Comparison of ENCODE assay signal across 8 mouse cellular contexts in genomic region chr17:25221821-25222503, GRCm38 (mm10). TPM values are rescaled to one million over a fixed set of nuclear protein-coding genes. Genes with fewer than 3 reads are reported as not detected.
DNase-seq lines count a peak whose midpoint lies in the region; ATAC-seq and TF ChIP-seq lines count a peak whose summit lies in the region.

No protein-coding gene starts in this region.

- TF ChIP-seq CTCF in liver, embryonic 14.5 days (IDR thresholded peaks at IDR 0.05; ENCODE audit: low read depth): 0 out of 2 replicates have a peak, but pooled peaks have one; percentile 15
- TF ChIP-seq CTCF in thymus, adult 2 months (IDR thresholded peaks at IDR 0.05; ENCODE audit: borderline replicate concordance, control insufficient read depth, extremely low read depth, insufficient read depth, low read length, poor library complexity): no peak

- H3K27ac ChIP-seq in liver, embryonic 14.5 days: peak overlapping the region; percentile 92
- H3K27ac ChIP-seq in thymus, adult 2 months (ENCODE audit: control insufficient read depth, insufficient read depth, low read length): peak overlapping the region; percentile 88

- peak overlapping the region; percentile 91 for H3K4me2 ChIP-seq in liver, embryonic 14.5 days (ENCODE audit: low read depth)

- no peaks in the 10 kb centered on the region for H3K9me3 ChIP-seq in liver, embryonic 14.5 days (ENCODE audit: control insufficient read depth, low read length)

- WGBS in liver, embryonic 14.5 days (ENCODE audit: insufficient replicate concordance): under 1% methylated on average over 27 of the region's 30 CpGs
- 1% methylated on average over 23 of the region's 30 CpGs for WGBS in thymus, adult 2 months

- peak overlapping the region; percentile 64 to 97 for H3K4me3 ChIP-seq in liver, embryonic 14.5 days (ENCODE audit: insufficient read depth in 1 of 2, low read depth in 2 of 2, low read length in 2 of 2)
- peak overlapping the region; percentile 43 for H3K4me3 ChIP-seq in thymus, adult 2 months (ENCODE audit: control insufficient read depth, insufficient read depth, low read length)

- TF ChIP-seq EP300 in liver, embryonic 14.5 days (IDR thresholded peaks at IDR 0.05; ENCODE audit: low read depth): no peak

- ATAC-seq in liver, embryonic 14.5 days (ENCODE audit: insufficient read depth): peak; percentile 78

- peaks cover 44 to 49% of the 10 kb centered on the region in 2 experiments for H3K4me1 ChIP-seq in liver, embryonic 14.5 days (replicated peaks; ENCODE audit: control insufficient read depth in 2 of 2, insufficient read depth in 2 of 2, low read length in 1 of 2)
- H3K4me1 ChIP-seq in thymus, adult 2 months (replicated peaks; ENCODE audit: control insufficient read depth, insufficient read depth, low read length): peaks cover 76% of the 10 kb centered on the region

- TF ChIP-seq POLR2A in thymus, adult 2 months (IDR thresholded peaks at IDR 0.05; ENCODE audit: control insufficient read depth, extremely low read depth, insufficient read depth, low read length, poor library complexity): peak; percentile 49; the same call in 1 of the 2 replicates

- H3K36me3 ChIP-seq in liver, embryonic 14.5 days (replicated peaks; ENCODE audit: control insufficient read depth, insufficient read depth, low read depth): peaks cover 6% of the 10 kb centered on the region
- H3K36me3 ChIP-seq in thymus, adult 2 months (ENCODE audit: control insufficient read depth, insufficient read depth, low read length): no peaks in the 10 kb centered on the region

- no peaks in the 10 kb centered on the region for H3K27me3 ChIP-seq in liver, embryonic 14.5 days (ENCODE audit: control insufficient read depth, insufficient read depth, low read length)
- no peaks in the 10 kb centered on the region for H3K27me3 ChIP-seq in thymus, adult 2 months (ENCODE audit: control insufficient read depth, insufficient read depth, low read length)

- H3K9ac ChIP-seq in liver, embryonic 14.5 days (replicated peaks): peak overlapping the region; percentile 89

- peak; percentile 63 for DNase-seq in right cerebral cortex, adult 18-20 months
- DNase-seq in right cerebral cortex, postnatal 25 days: no peak
- peak; percentile 76 for DNase-seq in cerebellum, adult 8-10 months
- DNase-seq in forelimb bud, embryonic 11.5 days (ENCODE audit: low read depth, low spot score): peak; percentile 20
- DNase-seq in kidney, adult 8-10 months: peak; percentile 64 to 72
- peak; percentile 63 to 80 (median 65) for DNase-seq in liver, embryonic 14.5 days (ENCODE audit: low read depth in 3 of 3, low spot score in 3 of 3)
- peak; percentile 59 for DNase-seq in neural tube, embryonic 10.5 days (ENCODE audit: extremely low spot score, low spot score)
- DNase-seq in thymus, adult 2 months: peak; percentile 77

RNA-seq across cellular contexts. Expression of gene Gnptg, which starts 18.0 kb away (rescaled TPM):
- 11.1 and 11.2 TPM in 2 replicates for polyA plus RNA-seq in liver, embryonic 14.5 days (2012; rRNA removed)
- 15.6 and 17.0 TPM in 2 replicates for polyA plus RNA-seq in liver, embryonic 14.5 days (2014; fragmentation: Nextera tagmentation; extraction: Ambion mirVana)
- polyA plus RNA-seq in thymus, adult 2 months (2012; rRNA removed): 39.8 and 47.7 TPM in 2 replicates

RNA-seq across cellular contexts. Expression of gene Tsr3, which starts 18.0 kb away (rescaled TPM):
- 11.1 and 13.0 TPM in 2 replicates for polyA plus RNA-seq in liver, embryonic 14.5 days (2012; rRNA removed)
- polyA plus RNA-seq in liver, embryonic 14.5 days (2014; fragmentation: Nextera tagmentation; extraction: Ambion mirVana): 17.4 and 18.5 TPM in 2 replicates
- 38.0 and 40.9 TPM in 2 replicates for polyA plus RNA-seq in thymus, adult 2 months (2012; rRNA removed)

RNA-seq across cellular contexts. Expression of gene Unkl, which starts 33.8 kb away (rescaled TPM):
- 34.8 and 45.6 TPM in 2 replicates for polyA plus RNA-seq in liver, embryonic 14.5 days (2012; rRNA removed)
- 5.9 and 9.1 TPM in 2 replicates for polyA plus RNA-seq in liver, embryonic 14.5 days (2014; fragmentation: Nextera tagmentation; extraction: Ambion mirVana)
- 60.1 and 64.6 TPM in 2 replicates for polyA plus RNA-seq in thymus, adult 2 months (2012; rRNA removed)

RNA-seq across cellular contexts. Expression of gene Baiap3, which starts 34.2 kb away (rescaled TPM):
- polyA plus RNA-seq in liver, embryonic 14.5 days (2012; rRNA removed): 0.27 and 0.63 TPM in 2 replicates
- polyA plus RNA-seq in liver, embryonic 14.5 days (2014; fragmentation: Nextera tagmentation; extraction: Ambion mirVana): 0.69 TPM in 1 of 2 replicates, not detected in the other
- polyA plus RNA-seq in thymus, adult 2 months (2012; rRNA removed): 56.5 and 60.9 TPM in 2 replicates

RNA-seq across cellular contexts. Expression of gene BC003965, which starts 37.6 kb away (rescaled TPM):
- 9.9 and 13.4 TPM in 2 replicates for polyA plus RNA-seq in liver, embryonic 14.5 days (2012; rRNA removed)
- polyA plus RNA-seq in liver, embryonic 14.5 days (2014; fragmentation: Nextera tagmentation; extraction: Ambion mirVana): 16.8 and 17.4 TPM in 2 replicates
- 17.8 and 18.8 TPM in 2 replicates for polyA plus RNA-seq in thymus, adult 2 months (2012; rRNA removed)
